Mouse (Mus musculus): ENCODE measurements around the gene Prl3d1.
"Not testable (repeated sequence)": the region's sequence is repeated elsewhere in the genome, so short reads cannot be mapped to it uniquely, and the experiment has no call there.

Gene Prl3d1

GRCm38 (mm10) chr13:27093890-27094289 lies at the start of gene Prl3d1:
Gene Prl3d1 (plus strand): TSS chr13:27094190.
- not testable (repeated sequence) for DNase-seq (ENCODE audit: low spot score in 2 of 2)

- no peak for DNase-seq (ENCODE audit: low spot score in 2 of 2)
Observed at GRCm38 (mm10) chr13:27057270-27057669, 36.7 kb upstream of the Prl3d1 start, which contains the start of gene Prl. Gene Prl (plus strand): TSS chr13:27057570.

- DNase-seq (ENCODE audit: low spot score in 2 of 2), result no peak
Observed at GRCm38 (mm10) chr13:27059177-27059576, 34.8 kb upstream of the Prl3d1 start.

- not testable (repeated sequence) for DNase-seq (ENCODE audit: low spot score in 2 of 2)
Observed at GRCm38 (mm10) chr13:27121398-27121797, 27.4 kb downstream of the Prl3d1 start, which contains the start of gene Prl3d2. Gene Prl3d2 (plus strand): TSS chr13:27121698.

GRCm38 (mm10) chr13:27148264-27148663 lies 54.3 kb downstream of the Prl3d1 start:
- DNase-seq (ENCODE audit: low spot score in 2 of 2), result no peak
